Mouse (Mus musculus): ENCODE results near the gene Naxd. TPM values are rescaled to one million over a fixed set of nuclear protein-coding genes. Genes with fewer than 3 reads are reported as not detected.

The Naxd gene
- total RNA-seq (2012; rRNA removed) (54.8 and 60.9 TPM in 2 replicates), polyA plus RNA-seq (2012; ENCODE audit: insufficient read depth in 1 of 2, insufficient read length in 2 of 2, low read depth in 1 of 2, low replicate concordance in 2 of 2, missing spikeins in 1 of 2) (10 to 100 TPM in 1 of 2 experiments, not detected in 1; 72.3 TPM)

- Histone ChIP-seq H3K27me3 (ENCODE audit: control insufficient read depth in 1 of 2, insufficient read depth in 2 of 2, low read length in 2 of 2) (no peaks in the 10 kb centered on the region), H3K27ac (ENCODE audit: control insufficient read depth, low read depth, low read length) (peak within 1 kb of the TSS; percentile 30; the same call in 1 of the 2 replicates), H3K9me3 (replicated peaks; ENCODE audit: insufficient read depth, low read length) (no peaks in the 10 kb centered on the region), H3K4me1 (ENCODE audit: control insufficient read depth in 1 of 2, insufficient read depth in 2 of 2, low read length in 2 of 2) (peaks cover 0 to 20% of the 10 kb centered on the region in 2 experiments; a peak in 3 of 4 replicates), H3K9ac (ENCODE audit: control insufficient read depth, low read depth, low read length, poor library complexity, severe bottlenecking) (peak within 1 kb of the TSS; percentile 83), H3K4me3 (ENCODE audit: control insufficient read depth in 1 of 2, insufficient read depth in 1 of 2, low read depth in 2 of 2, low read length in 2 of 2) (peak within 1 kb of the TSS; percentile 74 to 85), H3K36me3 (ENCODE audit: control insufficient read depth in 1 of 2, insufficient read depth in 2 of 2, low read length in 2 of 2) (peaks cover 0 to 17% of the 10 kb centered on the region in 2 experiments; a peak in 3 of 4 replicates), H3K79me2 (ENCODE audit: control insufficient read depth, insufficient read depth, low read length, poor library complexity) (peaks cover 29% of the 10 kb centered on the region)
- peak; percentile 92 for DNase-seq (ENCODE audit: low read depth, low spot score)
- TF ChIP-seq MXI1 (IDR thresholded peaks at IDR 0.05; ENCODE audit: low read depth, low read length) (peak; percentile 81), POLR2AphosphoS2 (IDR thresholded peaks at IDR 0.05; ENCODE audit: low read length) (peak; percentile 50; the same call in 1 of the 2 replicates), BHLHE40 (IDR thresholded peaks at IDR 0.05; ENCODE audit: borderline replicate concordance, low read depth, low read length) (no peak), MYC (IDR thresholded peaks at IDR 0.05; ENCODE audit: low read depth, low read length) (peak; percentile 53; the same call in 1 of the 2 replicates), NRF1 (IDR thresholded peaks at IDR 0.05; ENCODE audit: insufficient read depth, low read depth, low read length, poor library complexity, severe bottlenecking) (peak; percentile 57), RAD21 (IDR thresholded peaks at IDR 0.05; ENCODE audit: low read depth, low read length) (no peak), MAX (IDR thresholded peaks at IDR 0.05; ENCODE audit: low read length) (peak; percentile 57; the same call in 1 of the 2 replicates), GATA1 (IDR thresholded peaks at IDR 0.05; ENCODE audit: low read depth, low read length) (no peak), CTCF (IDR thresholded peaks at IDR 0.05 in 2 of 3, conservative IDR thresholded peaks at IDR 0.05 in 1 of 3; ENCODE audit: control insufficient read depth in 1 of 3, insufficient read depth in 1 of 3, low read depth in 2 of 3, low read length in 3 of 3, poor library complexity in 1 of 3, severe bottlenecking in 1 of 3) (no peak), TCF12 (IDR thresholded peaks at IDR 0.05; ENCODE audit: low read depth, low read length) (peak; percentile 61), TBP (IDR thresholded peaks at IDR 0.05; ENCODE audit: low read depth, low read length) (peak; percentile 68), ZC3H11A (IDR thresholded peaks at IDR 0.05; ENCODE audit: low read depth, low read length) (no peak), SIN3A (IDR thresholded peaks at IDR 0.05; ENCODE audit: low read length) (peak; percentile 94), ZNF384 (IDR thresholded peaks at IDR 0.05; ENCODE audit: low read depth, low read length) (no peak), USF2 (IDR thresholded peaks at IDR 0.05; ENCODE audit: borderline replicate concordance in 1 of 2, insufficient read depth in 1 of 2, low read depth in 1 of 2, low read length in 2 of 2) (no peak), UBTF (IDR thresholded peaks at IDR 0.05; ENCODE audit: borderline replicate concordance, insufficient read depth, low read depth, low read length) (no peak), MAZ (IDR thresholded peaks at IDR 0.05; ENCODE audit: low read depth, low read length) (no peak), MYB (IDR thresholded peaks at IDR 0.05; ENCODE audit: low read depth, low read length) (no peak), SMC3 (IDR thresholded peaks at IDR 0.05; ENCODE audit: low read depth, low read length) (no peak), TAL1 (IDR thresholded peaks at IDR 0.05; ENCODE audit: low read length) (no peak), ELF1 (IDR thresholded peaks at IDR 0.05; ENCODE audit: low read depth, low read length) (peak; percentile 99), MEF2A (IDR thresholded peaks at IDR 0.05; ENCODE audit: extremely low read depth, insufficient replicate concordance, low read depth, low read length, poor library complexity, severe bottlenecking) (no peak), RCOR1 (IDR thresholded peaks at IDR 0.05; ENCODE audit: low read depth, low read length) (no peak), E2F4 (IDR thresholded peaks at IDR 0.05; ENCODE audit: borderline replicate concordance, low read depth, low read length) (no peak; the same call in 1 of the 2 replicates), ZKSCAN1 (IDR thresholded peaks at IDR 0.05; ENCODE audit: low read depth, low read length) (no peak), ETS1 (IDR thresholded peaks at IDR 0.05; ENCODE audit: low read depth, low read length) (peak; percentile 23; the same call in 1 of the 2 replicates), EP300 (IDR thresholded peaks at IDR 0.05; ENCODE audit: low read depth in 1 of 2, low read length in 2 of 2) (no peak), KAT2A (conservative IDR thresholded peaks at IDR 0.05; ENCODE audit: low read depth, low read length) (peak; percentile 81), POLR2A (IDR thresholded peaks at IDR 0.05; ENCODE audit: control insufficient read depth in 1 of 2, insufficient read depth in 1 of 2, low read depth in 1 of 2, low read length in 2 of 2, poor library complexity in 1 of 2) (peak; percentile 81 to 89), USF1 (IDR thresholded peaks at IDR 0.05; ENCODE audit: low read depth, low read length) (0 out of 2 replicates have a peak, but pooled peaks have one; percentile 11), GABPA (IDR thresholded peaks at IDR 0.05; ENCODE audit: low read depth, low read length) (peak; percentile 27; the same call in 1 of the 2 replicates), NELFE (IDR thresholded peaks at IDR 0.05; ENCODE audit: low read depth, low read length) (peak; percentile 85), ZMIZ1 (IDR thresholded peaks at IDR 0.05; ENCODE audit: low read depth, low read length) (peak; percentile 62; the same call in 1 of the 2 replicates), CHD1 (IDR thresholded peaks at IDR 0.05; ENCODE audit: low read depth, low read length) (no peak)
Observed at GRCm38 (mm10) chr8:11497017-11497990, at the start of gene Naxd. Naxd (plus strand) TSS chr8:11497506.

Measured in MEL (cell line).